ENCODE assay signal across 19 mouse cellular contexts in the genomic region with DNA sequence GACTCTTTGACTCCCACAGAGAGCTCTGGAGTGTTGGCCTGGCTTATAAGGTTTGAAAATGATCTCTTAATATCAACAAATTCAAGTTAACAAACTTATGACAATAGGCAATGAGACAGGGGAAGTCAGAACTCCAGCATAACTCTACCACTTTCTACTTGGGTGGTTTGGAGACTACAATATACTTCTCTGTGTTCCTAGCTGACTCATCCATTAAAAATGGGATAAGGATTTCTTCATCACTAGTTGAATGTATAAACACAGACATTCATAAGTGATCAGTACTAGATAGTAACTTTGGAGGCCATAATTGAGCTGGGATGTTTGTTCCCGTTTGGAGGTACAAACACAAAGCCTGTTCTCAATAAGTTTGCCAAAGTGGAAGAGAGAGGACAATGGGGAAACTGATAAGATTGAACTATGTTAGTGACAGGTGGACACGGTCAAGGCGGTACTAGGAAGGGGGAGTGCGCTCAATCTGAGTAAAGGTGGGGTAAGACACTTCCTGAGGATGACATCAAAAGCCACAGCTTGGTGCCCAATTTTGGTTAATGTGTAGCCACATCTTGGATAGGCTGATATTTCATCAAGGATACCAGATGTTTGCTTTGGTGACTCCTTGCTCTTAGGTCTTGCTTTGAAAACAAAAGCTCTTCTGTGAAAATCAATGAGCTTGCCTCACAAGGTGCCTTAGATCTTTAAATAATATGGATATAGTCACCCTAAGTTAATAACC.
DNase-seq lines count a peak whose midpoint lies in the region; ATAC-seq and TF ChIP-seq lines count a peak whose summit lies in the region.
"Had no signal": no experiment of that assay in that cellular context is flagged by ENCODE, and none has a peak within 500 bp of the region (broad histone marks: within the 10 kb centered on the region; RNA-seq: fewer than 3 reads in every experiment).

No protein-coding gene starts in this region.

- H3K4me3 ChIP-seq in kidney, adult 2 months (ENCODE audit: insufficient read depth, low read depth, low read length) = no peak overlapping the region
- H3K4me3 ChIP-seq in kidney, embryonic 16.5 days (ENCODE audit: low read length) = no peak overlapping the region
- H3K4me3 ChIP-seq in lung, postnatal 0 days (ENCODE audit: low read depth, low read length) = no peak overlapping the region
- H3K4me3 ChIP-seq in intestine, embryonic 16.5 days (ENCODE audit: low read length) = no peak overlapping the region
- no peak overlapping the region for H3K4me3 ChIP-seq in thymus, adult 2 months (ENCODE audit: control insufficient read depth, insufficient read depth, low read length)
- H3K4me3 ChIP-seq: forebrain, embryonic 13.5 days; liver, embryonic 15.5 days; lung, embryonic 15.5 days had no signal

- no peaks in the 10 kb centered on the region for H3K27me3 ChIP-seq in kidney, adult 2 months (replicated peaks; ENCODE audit: control insufficient read depth, insufficient read depth, low read length)
- no peaks in the 10 kb centered on the region for H3K27me3 ChIP-seq in kidney, embryonic 16.5 days (ENCODE audit: insufficient read depth, low read length)
- no peaks in the 10 kb centered on the region for H3K27me3 ChIP-seq in lung, postnatal 0 days (replicated peaks; ENCODE audit: insufficient read depth, low read length)
- H3K27me3 ChIP-seq in intestine, embryonic 16.5 days (replicated peaks; ENCODE audit: control insufficient read depth, insufficient read depth, low read length) = no peaks in the 10 kb centered on the region
- no peaks in the 10 kb centered on the region for H3K27me3 ChIP-seq in thymus, adult 2 months (ENCODE audit: control insufficient read depth, insufficient read depth, low read length)
- H3K27me3 ChIP-seq: forebrain, embryonic 13.5 days; liver, embryonic 15.5 days; lung, embryonic 15.5 days had no signal

- TF ChIP-seq CTCF in kidney, adult 2 months (conservative IDR thresholded peaks at IDR 0.05; ENCODE audit: insufficient read depth, insufficient read length, low read depth, low read length) = no peak
- no peak for TF ChIP-seq CTCF in lung, postnatal 0 days (IDR thresholded peaks at IDR 0.05)
- no peak for TF ChIP-seq CTCF in thymus, adult 2 months (IDR thresholded peaks at IDR 0.05; ENCODE audit: borderline replicate concordance, control insufficient read depth, extremely low read depth, insufficient read depth, low read length, poor library complexity)

- no peak for TF ChIP-seq POLR2A in kidney, adult 2 months (IDR thresholded peaks at IDR 0.05; ENCODE audit: low read depth, low read length)
- TF ChIP-seq POLR2A in thymus, adult 2 months (IDR thresholded peaks at IDR 0.05; ENCODE audit: control insufficient read depth, extremely low read depth, insufficient read depth, low read length, poor library complexity) = no peak

- intact Hi-C loops in left cerebral cortex, postnatal 4 days (cut with DNase I) = loop anchor here (10.0 kb wide), 1 partner anchor 199 kb away; no protein-coding TSS in a partner anchor

- peak; percentile 33 for DNase-seq in kidney, adult 2 months
- DNase-seq in lung, postnatal 0 days (ENCODE audit: low spot score) = peak; percentile 64
- DNase-seq in lung, postnatal 36 days = no peak
- no peak for DNase-seq in thymus, adult 2 months
- DNase-seq in left cerebral cortex, postnatal 4 days = no peak
- DNase-seq: adrenal gland, postnatal 10 days; cerebellum, adult 8-10 months; cerebellum, postnatal 25 days; gastrocnemius, postnatal 10 days; kidney, postnatal 14 days; liver; midbrain, embryonic 14.5 days; thymus, postnatal 25 days had no signal

- WGBS in kidney, adult 2 months = 89% methylated on average over 4 of the region's 4 CpGs
- WGBS in kidney, embryonic 16.5 days = 87% methylated on average over 4 of the region's 4 CpGs
- WGBS in lung, postnatal 0 days = 68% methylated on average over 4 of the region's 4 CpGs
- whole genome bisulfite sequencing in intestine, embryonic 16.5 days = 65% methylated on average over 4 of the region's 4 CpGs
- 82% methylated on average over 4 of the region's 4 CpGs for WGBS in thymus, adult 2 months

- no peak; the same call in 1 of the 2 replicates for TF ChIP-seq EP300 in lung, postnatal 0 days (IDR thresholded peaks at IDR 0.05)

- H3K4me1 ChIP-seq in kidney, adult 2 months (ENCODE audit: control insufficient read depth, insufficient read depth, low read length) = no peaks in the 10 kb centered on the region
- H3K4me1 ChIP-seq in kidney, embryonic 16.5 days (ENCODE audit: insufficient read depth, low read length) = no peaks in the 10 kb centered on the region
- H3K4me1 ChIP-seq in lung, postnatal 0 days (ENCODE audit: insufficient read depth, low read depth, low read length) = no peaks in the 10 kb centered on the region
- no peaks in the 10 kb centered on the region for H3K4me1 ChIP-seq in intestine, embryonic 16.5 days (ENCODE audit: control insufficient read depth, insufficient read depth, low read length)
- H3K4me1 ChIP-seq in thymus, adult 2 months (replicated peaks; ENCODE audit: control insufficient read depth, insufficient read depth, low read length) = no peaks in the 10 kb centered on the region
- H3K4me1 ChIP-seq: forebrain, embryonic 13.5 days; liver, embryonic 15.5 days had no signal

- no peak overlapping the region for H3K9ac ChIP-seq in kidney, embryonic 16.5 days (replicated peaks; ENCODE audit: low read length)
- H3K9ac ChIP-seq in lung, postnatal 0 days (replicated peaks; ENCODE audit: low read depth) = no peak overlapping the region
- no peak overlapping the region for H3K9ac ChIP-seq in intestine, embryonic 16.5 days (ENCODE audit: low read depth, low read length)
- H3K9ac ChIP-seq: forebrain, embryonic 13.5 days; liver, embryonic 15.5 days; lung, embryonic 15.5 days had no signal

- no peak overlapping the region for H3K4me2 ChIP-seq in kidney, embryonic 16.5 days (replicated peaks; ENCODE audit: low read depth, low read length)
- H3K4me2 ChIP-seq in lung, postnatal 0 days (replicated peaks; ENCODE audit: low read depth, low read length) = no peak overlapping the region
- no peak overlapping the region for H3K4me2 ChIP-seq in intestine, embryonic 16.5 days (ENCODE audit: low read depth, low read length)
- H3K4me2 ChIP-seq: forebrain, embryonic 13.5 days; liver, embryonic 15.5 days; lung, embryonic 15.5 days had no signal

- H3K36me3 ChIP-seq in kidney, adult 2 months (ENCODE audit: control insufficient read depth, insufficient read depth, low read length) = no peaks in the 10 kb centered on the region
- no peaks in the 10 kb centered on the region for H3K36me3 ChIP-seq in kidney, embryonic 16.5 days (ENCODE audit: insufficient read depth, low read length)
- no peaks in the 10 kb centered on the region for H3K36me3 ChIP-seq in lung, postnatal 0 days (ENCODE audit: insufficient read depth, low read length)
- H3K36me3 ChIP-seq in intestine, embryonic 16.5 days (ENCODE audit: control insufficient read depth, insufficient read depth, low read length) = no peaks in the 10 kb centered on the region
- no peaks in the 10 kb centered on the region for H3K36me3 ChIP-seq in thymus, adult 2 months (ENCODE audit: control insufficient read depth, insufficient read depth, low read length)
- H3K36me3 ChIP-seq: liver, embryonic 15.5 days; lung, embryonic 15.5 days had no signal

- no peaks in the 10 kb centered on the region for H3K9me3 ChIP-seq in kidney, embryonic 16.5 days (ENCODE audit: low read length)
- no peaks in the 10 kb centered on the region for H3K9me3 ChIP-seq in lung, postnatal 0 days (ENCODE audit: low read length)
- no peaks in the 10 kb centered on the region for H3K9me3 ChIP-seq in intestine, embryonic 16.5 days (ENCODE audit: control insufficient read depth, low read length)
- H3K9me3 ChIP-seq: forebrain, embryonic 13.5 days; liver, embryonic 15.5 days; lung, embryonic 15.5 days had no signal

- no peak for ATAC-seq in kidney, embryonic 16.5 days (ENCODE audit: low FRiP score, low TSS enrichment)
- peak; percentile 51 for ATAC-seq in lung, postnatal 0 days
- peak; percentile 56; the same call in 1 of the 2 replicates for ATAC-seq in intestine, embryonic 16.5 days
- ATAC-seq: forebrain, embryonic 13.5 days; hindbrain, embryonic 16.5 days had no signal

- H3K27ac ChIP-seq in kidney, adult 2 months (ENCODE audit: insufficient read depth, low read depth, low read length) = no peak overlapping the region
- H3K27ac ChIP-seq in kidney, embryonic 16.5 days (ENCODE audit: low read length) = no peak overlapping the region
- no peak overlapping the region for H3K27ac ChIP-seq in lung, postnatal 0 days (ENCODE audit: low read length)
- no peak overlapping the region for H3K27ac ChIP-seq in intestine, embryonic 16.5 days (ENCODE audit: low read length)
- no peak overlapping the region for H3K27ac ChIP-seq in thymus, adult 2 months (ENCODE audit: control insufficient read depth, insufficient read depth, low read length)
- H3K27ac ChIP-seq: forebrain, embryonic 13.5 days; liver, embryonic 15.5 days; lung, embryonic 15.5 days had no signal

Comparison
In these comparisons a context has a peak if more than half of its experiments do, and no peak if none do; other contexts are left out.
1. DNase-seq: peak in kidney, adult 2 months (single experiment) and lung, postnatal 0 days (single experiment); none in lung, postnatal 36 days (single experiment), thymus, adult 2 months (single experiment) and left cerebral cortex, postnatal 4 days (single experiment).